Mouse (Mus musculus) liver, adult 2 months (tissue): ENCODE data around the gene Acot8. TPM values are rescaled to one million over a fixed set of nuclear protein-coding genes. Genes with fewer than 3 reads are reported as not detected.
A peak's percentile ranks its signal among the peaks of the same experiment; 100 is the strongest.

Source experiments
- DNase-seq: peaks from one replicate; pipeline ENCODE4 v3.0.0-alpha.2; 2011; ENCODE audit warnings: low read depth, low spot score; ENCODE audit errors: extremely low read depth
- H3K27ac ChIP-seq: fragments of 200-500 bp; replicated peaks from 2 replicates; pipeline ENCODE4 v1.5.1; 2012; ENCODE audit warnings: low read depth, mild to moderate bottlenecking, control low read depth, inconsistent platforms, low read length; ENCODE audit not compliant: insufficient read depth
- H3K27me3 ChIP-seq: fragments of 200-500 bp; 2 replicates; pipeline ENCODE4 v1.6.1; 2012; ENCODE audit warnings: mild to moderate bottlenecking, moderate library complexity, low read length, inconsistent platforms; ENCODE audit not compliant: control insufficient read depth, insufficient read depth
- H3K36me3 ChIP-seq: fragments of 200-500 bp; 2 replicates; pipeline ENCODE4 v1.6.1; 2012; ENCODE audit warnings: low read length, inconsistent platforms; ENCODE audit not compliant: control insufficient read depth, insufficient read depth
- H3K4me1 ChIP-seq: fragments of 200-500 bp; 2 replicates; pipeline ENCODE4 v1.6.1; 2011; ENCODE audit warnings: low read length; ENCODE audit not compliant: control insufficient read depth, insufficient read depth
- H3K4me3 ChIP-seq: fragments of 200-500 bp; 2 replicates; pipeline ENCODE4 v1.5.1; 2011; ENCODE audit warnings: low read depth, mild to moderate bottlenecking, control low read depth, low read length, moderate library complexity; ENCODE audit not compliant: insufficient read depth
- H3K79me2 ChIP-seq: fragments of 200-500 bp; 2 replicates; pipeline ENCODE4 v1.6.1; 2012; ENCODE audit warnings: inconsistent platforms, mild to moderate bottlenecking, low read length, moderate library complexity; ENCODE audit not compliant: control insufficient read depth, insufficient read depth
- H3K9ac ChIP-seq: fragments of 200-500 bp; 2 replicates; pipeline ENCODE4 v1.6.1; 2012; ENCODE audit warnings: low read depth, mild to moderate bottlenecking, control low read depth, inconsistent platforms, low read length
- CTCF ChIP-seq: fragments of 200-500 bp; IDR thresholded peaks from 2 replicates; pipeline ENCODE4 v1.5.1; 2011; ENCODE audit warnings: low read depth, low read length, control low read depth
- POLR2A ChIP-seq: fragments of 200-500 bp; IDR thresholded peaks from 2 replicates; pipeline ENCODE4 v1.6.1; 2011; ENCODE audit warnings: low read length, control low read depth; ENCODE audit not compliant: insufficient read depth; ENCODE audit errors: extremely low read depth
- WGBS: fragments of 180-500 bp; shearing (Covaris S2); methylation state at CpG from one replicate; pipeline ENCODE4 v1.1.7; 2018; 5-methylcytosine and 5-hydroxymethylcytosine counted together
- polyA plus RNA-seq: library from polyadenylated mRNA; depleted of rRNA; stranded (reverse); fragments of >200 nt; gene quantifications from 2 replicates; pipeline ENCODE4 v1.2.3, GENCODE M21; 2012; rRNA removed
- total RNA-seq: library from RNA; depleted of rRNA; stranded (reverse); fragments of >200 nt; gene quantifications from 2 replicates; pipeline ENCODE4 v1.2.3, GENCODE M21; 2014; rRNA removed

Acot8 gene
- total RNA-seq (19.4 and 25.8 TPM in 2 replicates), polyA plus RNA-seq (46.1 and 53.2 TPM in 2 replicates)

- Histone ChIP-seq H3K4me1 (peaks cover 9% of the 10 kb centered on the region), H3K27ac (peak within 1 kb of the TSS; percentile 87), H3K27me3 (no peaks in the 10 kb centered on the region), H3K36me3 (no peaks in the 10 kb centered on the region), H3K4me3 (peak within 1 kb of the TSS; percentile 77), H3K79me2 (peaks cover 10% of the 10 kb centered on the region; the same call in 1 of the 2 replicates), H3K9ac (peak within 1 kb of the TSS; percentile 87)
- TF ChIP-seq POLR2A (peak; percentile 85), CTCF (no peak)
- peak; percentile 98 for DNase-seq
- under 1% methylated on average over 47 of the region's 47 CpGs for WGBS
Measured at GRCm38 (mm10) chr2:164804533-164805331, at the start of gene Acot8, which contains the start of gene Zswim3. Gene Acot8 (minus strand): TSS chr2:164804882. Gene Zswim3 (plus strand): TSS chr2:164805098.

- H3K79me2 ChIP-seq, result no peaks in the 10 kb centered on the region
- no peaks in the 10 kb centered on the region for H3K27me3 ChIP-seq
- no peak overlapping the region for H3K27ac ChIP-seq
- H3K4me3 ChIP-seq, result no peak overlapping the region
- DNase-seq, result no peak
- 90% methylated on average over 8 of the region's 8 CpGs for WGBS
- no peak overlapping the region for H3K9ac ChIP-seq
- H3K36me3 ChIP-seq, result no peaks in the 10 kb centered on the region; the same call in 1 of the 2 replicates
- TF ChIP-seq CTCF (no peak), POLR2A (no peak)
- H3K4me1 ChIP-seq, result no peaks in the 10 kb centered on the region
Measured at GRCm38 (mm10) chr2:164850061-164850460, 45.4 kb upstream of the Acot8 start.

- H3K27me3 ChIP-seq, result no peaks in the 10 kb centered on the region
- no peak overlapping the region for H3K9ac ChIP-seq
- H3K79me2 ChIP-seq, result no peaks in the 10 kb centered on the region
- 65% methylated on average over 3 of the region's 3 CpGs for WGBS
- DNase-seq, result no peak
- TF ChIP-seq POLR2A (no peak), CTCF (peak; percentile 44; the same call in 1 of the 2 replicates)
- H3K4me3 ChIP-seq, result no peak overlapping the region
- H3K27ac ChIP-seq, result no peak overlapping the region
- no peaks in the 10 kb centered on the region for H3K4me1 ChIP-seq
- H3K36me3 ChIP-seq, result no peaks in the 10 kb centered on the region
Measured at GRCm38 (mm10) chr2:164845782-164846181, 41.1 kb upstream of the Acot8 start.

- no peaks in the 10 kb centered on the region for H3K27me3 ChIP-seq
- no peaks in the 10 kb centered on the region; the same call in 1 of the 2 replicates for H3K79me2 ChIP-seq
- H3K4me1 ChIP-seq, result peaks cover 7% of the 10 kb centered on the region; the same call in 1 of the 2 replicates
- H3K27ac ChIP-seq, result no peak overlapping the region
- 97% methylated on average over 4 of the region's 4 CpGs for WGBS
- H3K36me3 ChIP-seq, result peaks cover 12% of the 10 kb centered on the region
- DNase-seq, result no peak
- H3K9ac ChIP-seq, result peak overlapping the region; percentile 6; the same call in 1 of the 2 replicates
- TF ChIP-seq CTCF, result no peak
- no peak for TF ChIP-seq POLR2A
- H3K4me3 ChIP-seq, result no peak overlapping the region
Measured at GRCm38 (mm10) chr2:164835164-164835563, 30.5 kb upstream of the Acot8 start.

- TF ChIP-seq CTCF (peak; percentile 16; the same call in 1 of the 2 replicates), POLR2A (no peak)
- no peaks in the 10 kb centered on the region for H3K27me3 ChIP-seq
- peaks cover 12% of the 10 kb centered on the region for H3K36me3 ChIP-seq
- H3K4me3 ChIP-seq, result peak overlapping the region; percentile 62
- peak overlapping the region; percentile 61 for H3K27ac ChIP-seq
- H3K79me2 ChIP-seq, result no peaks in the 10 kb centered on the region; the same call in 1 of the 2 replicates
- WGBS, result 50% methylated on average over 8 of the region's 8 CpGs
- peak; percentile 25 for DNase-seq
- H3K9ac ChIP-seq, result peak overlapping the region; percentile 56
- peaks cover 7% of the 10 kb centered on the region; the same call in 1 of the 2 replicates for H3K4me1 ChIP-seq
Measured at GRCm38 (mm10) chr2:164834531-164834930, 29.8 kb upstream of the Acot8 start.

GRCm38 (mm10) chr2:164833314-164833959 is 28.8 kb upstream of the Acot8 start, which contains the start of gene Neurl2:
Gene Neurl2 (minus strand): TSS chr2:164833456.
- TF ChIP-seq CTCF (no peak), POLR2A (peak; percentile 63; the same call in 1 of the 2 replicates)
- peak within 1 kb of the TSS; percentile 79 for H3K9ac ChIP-seq
- H3K27me3 ChIP-seq, result no peaks in the 10 kb centered on the region
- under 1% methylated on average over 31 of the region's 31 CpGs for WGBS
- peaks cover 7% of the 10 kb centered on the region; the same call in 1 of the 2 replicates for H3K4me1 ChIP-seq
- peak; percentile 86 for DNase-seq
- H3K79me2 ChIP-seq, result no peaks in the 10 kb centered on the region; the same call in 1 of the 2 replicates
- H3K27ac ChIP-seq, result peak within 1 kb of the TSS; percentile 83
- peaks cover 4% of the 10 kb centered on the region; the same call in 1 of the 2 replicates for H3K36me3 ChIP-seq
- H3K4me3 ChIP-seq, result peak within 1 kb of the TSS; percentile 62
